Mouse (Mus musculus) liver, postnatal 0 days (tissue): ENCODE data around the gene Pdzd2.

Experiments
- CTCF ChIP-seq: sonication (generic); IDR thresholded peaks from 2 replicates; pipeline ENCODE4 v1.5.1; 2016; ENCODE audit warnings: antibody characterized with exemption, low read depth
- EP300 ChIP-seq: IDR thresholded peaks from 2 replicates; pipeline ENCODE4 v1.6.1; 2016; ENCODE audit warnings: antibody characterized with exemption, low read depth, mild to moderate bottlenecking

DNA sequence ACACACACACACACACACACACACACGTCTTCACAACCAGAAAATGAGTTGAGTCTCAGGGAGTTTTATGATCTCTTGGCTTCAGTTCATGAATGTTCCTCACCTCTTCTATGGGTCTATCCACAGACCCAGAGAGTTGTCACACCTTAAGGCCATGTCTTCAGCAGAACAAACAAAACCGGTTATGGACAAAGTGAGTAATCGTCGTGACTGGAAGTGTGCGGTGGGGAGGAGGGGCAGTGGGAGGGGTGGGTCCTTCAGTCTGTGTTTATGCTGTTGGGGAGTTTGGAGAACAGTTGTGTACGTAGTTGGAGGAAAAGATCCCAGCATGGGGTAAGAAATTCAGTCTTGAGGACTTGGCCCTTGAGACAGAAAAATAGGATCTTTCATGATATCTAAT, 342.7 kb downstream of the Pdzd2 start:
- TF ChIP-seq CTCF, result no peak
- no peak for TF ChIP-seq EP300
